Mouse (Mus musculus): ENCODE measurements around the gene Gpr4. TPM values are rescaled to one million over a fixed set of nuclear protein-coding genes. Genes with fewer than 3 reads are reported as not detected.

The Gpr4 gene
- polyA plus RNA-seq, 1 experiment from 2014 or later: 5.2 TPM

- WGBS: 74% methylated on average over 14 of the region's 15 CpGs
- Histone ChIP-seq H3K36me3 (ENCODE audit: insufficient read depth, low read length) (peaks cover 22% of the 10 kb centered on the region), H3K4me1 (replicated peaks; ENCODE audit: insufficient read depth, low read length) (no peaks in the 10 kb centered on the region), H3K4me3 (replicated peaks; ENCODE audit: low read depth, low read length) (no peak overlapping the region), H3K27ac (no peak overlapping the region), H3K9ac (ENCODE audit: low read depth, low read length) (no peak overlapping the region), H3K4me2 (ENCODE audit: low read length) (no peak overlapping the region), H3K9me3 (replicated peaks; ENCODE audit: low read length) (no peaks in the 10 kb centered on the region), H3K27me3 (ENCODE audit: insufficient read depth, low read length) (no peaks in the 10 kb centered on the region)
- no peak for DNase-seq (ENCODE audit: low spot score)
- 0 out of 2 replicates have a peak, but pooled peaks have one; percentile 17 for ATAC-seq (replicated peaks; ENCODE audit: low FRiP score, low read depth)
- TF ChIP-seq CTCF (IDR thresholded peaks at IDR 0.05; ENCODE audit: low read depth): no peak
Measured at GRCm38 (mm10) chr7:19201660-19202059, 10.7 kb upstream of the Gpr4 start.

GRCm38 (mm10) chr7:19202065-19202850, 10.1 kb upstream of the Gpr4 start:
- no peak overlapping the region for H3K4me2 ChIP-seq (ENCODE audit: low read length)
- no peak overlapping the region for H3K4me3 ChIP-seq (replicated peaks; ENCODE audit: low read depth, low read length)
- no peak overlapping the region for H3K9ac ChIP-seq (ENCODE audit: low read depth, low read length)
- peaks cover 22% of the 10 kb centered on the region for H3K36me3 ChIP-seq (ENCODE audit: insufficient read depth, low read length)
- no peak overlapping the region for H3K27ac ChIP-seq
- no peaks in the 10 kb centered on the region for H3K27me3 ChIP-seq (ENCODE audit: insufficient read depth, low read length)
- ATAC-seq (replicated peaks; ENCODE audit: low FRiP score, low read depth) (no peak), DNase-seq (ENCODE audit: low spot score) (no peak)
- no peaks in the 10 kb centered on the region for H3K9me3 ChIP-seq (replicated peaks; ENCODE audit: low read length)
- WGBS: 69% methylated on average over 15 of the region's 15 CpGs
- no peak for TF ChIP-seq CTCF (IDR thresholded peaks at IDR 0.05; ENCODE audit: low read depth)
- no peaks in the 10 kb centered on the region for H3K4me1 ChIP-seq (replicated peaks; ENCODE audit: insufficient read depth, low read length)

GRCm38 (mm10) chr7:19208201-19208910, 4.0 kb upstream of the Gpr4 start:
- Histone ChIP-seq H3K27ac (no peak overlapping the region), H3K4me2 (ENCODE audit: low read length) (no peak overlapping the region), H3K9me3 (replicated peaks; ENCODE audit: low read length) (no peaks in the 10 kb centered on the region), H3K4me1 (replicated peaks; ENCODE audit: insufficient read depth, low read length) (peaks cover 11% of the 10 kb centered on the region; the same call in 1 of the 2 replicates), H3K9ac (ENCODE audit: low read depth, low read length) (no peak overlapping the region), H3K36me3 (ENCODE audit: insufficient read depth, low read length) (peaks cover 9% of the 10 kb centered on the region), H3K4me3 (replicated peaks; ENCODE audit: low read depth, low read length) (no peak overlapping the region), H3K27me3 (ENCODE audit: insufficient read depth, low read length) (no peaks in the 10 kb centered on the region)
- TF ChIP-seq CTCF (IDR thresholded peaks at IDR 0.05; ENCODE audit: low read depth): no peak
- no peak for DNase-seq (ENCODE audit: low spot score)
- ATAC-seq (replicated peaks; ENCODE audit: low FRiP score, low read depth): no peak; the same call in 1 of the 2 replicates
- whole genome bisulfite sequencing: 86% methylated on average over 13 of the region's 13 CpGs

- DNase-seq (ENCODE audit: low spot score): peak; percentile 67
- peaks cover 14% of the 10 kb centered on the region; the same call in 1 of the 2 replicates for H3K4me1 ChIP-seq (replicated peaks; ENCODE audit: insufficient read depth, low read length)
- H3K27me3 ChIP-seq (ENCODE audit: insufficient read depth, low read length): no peaks in the 10 kb centered on the region
- H3K4me2 ChIP-seq (ENCODE audit: low read length): no peak overlapping the region
- H3K9me3 ChIP-seq (replicated peaks; ENCODE audit: low read length): no peaks in the 10 kb centered on the region
- no peak overlapping the region for H3K27ac ChIP-seq
- no peak for ATAC-seq (replicated peaks; ENCODE audit: low FRiP score, low read depth)
- WGBS: 53% methylated on average over 7 of the region's 7 CpGs
- no peak overlapping the region for H3K4me3 ChIP-seq (replicated peaks; ENCODE audit: low read depth, low read length)
- H3K9ac ChIP-seq (ENCODE audit: low read depth, low read length): no peak overlapping the region
- peak; percentile 93 for TF ChIP-seq CTCF (IDR thresholded peaks at IDR 0.05; ENCODE audit: low read depth)
- H3K36me3 ChIP-seq (ENCODE audit: insufficient read depth, low read length): peaks cover 5% of the 10 kb centered on the region
Measured at GRCm38 (mm10) chr7:19208944-19209472, 3.3 kb upstream of the Gpr4 start.

- ATAC-seq (replicated peaks; ENCODE audit: low FRiP score, low read depth): no peak
- no peak overlapping the region for H3K4me2 ChIP-seq (ENCODE audit: low read length)
- peaks cover under 1% of the 10 kb centered on the region; the same call in 1 of the 2 replicates for H3K36me3 ChIP-seq (ENCODE audit: insufficient read depth, low read length)
- DNase-seq (ENCODE audit: low spot score): no peak
- no peak overlapping the region for H3K4me3 ChIP-seq (replicated peaks; ENCODE audit: low read depth, low read length)
- WGBS: 81% methylated on average over 4 of the region's 4 CpGs
- no peak overlapping the region for H3K27ac ChIP-seq
- no peaks in the 10 kb centered on the region for H3K9me3 ChIP-seq (replicated peaks; ENCODE audit: low read length)
- no peak overlapping the region for H3K9ac ChIP-seq (ENCODE audit: low read depth, low read length)
- TF ChIP-seq CTCF (IDR thresholded peaks at IDR 0.05; ENCODE audit: low read depth): no peak
- H3K4me1 ChIP-seq (replicated peaks; ENCODE audit: insufficient read depth, low read length): peaks cover 17% of the 10 kb centered on the region; the same call in 1 of the 2 replicates
- H3K27me3 ChIP-seq (ENCODE audit: insufficient read depth, low read length): no peaks in the 10 kb centered on the region
Measured at GRCm38 (mm10) chr7:19209494-19209893, 2.8 kb upstream of the Gpr4 start.

- Histone ChIP-seq H3K9me3 (replicated peaks; ENCODE audit: low read length) (no peaks in the 10 kb centered on the region), H3K4me3 (replicated peaks; ENCODE audit: low read depth, low read length) (no peak overlapping the region), H3K27ac (no peak overlapping the region), H3K9ac (ENCODE audit: low read depth, low read length) (no peak overlapping the region), H3K4me2 (ENCODE audit: low read length) (no peak overlapping the region), H3K4me1 (replicated peaks; ENCODE audit: insufficient read depth, low read length) (peaks cover 17% of the 10 kb centered on the region; the same call in 1 of the 2 replicates), H3K36me3 (ENCODE audit: insufficient read depth, low read length) (no peaks in the 10 kb centered on the region), H3K27me3 (ENCODE audit: insufficient read depth, low read length) (no peaks in the 10 kb centered on the region)
- no peak for ATAC-seq (replicated peaks; ENCODE audit: low FRiP score, low read depth)
- TF ChIP-seq CTCF (IDR thresholded peaks at IDR 0.05; ENCODE audit: low read depth): peak; percentile 50
- 98% methylated on average over 5 of the region's 5 CpGs for WGBS
- no peak for DNase-seq (ENCODE audit: low spot score)
Measured at GRCm38 (mm10) chr7:19210010-19210409, 2.3 kb upstream of the Gpr4 start.
